Mouse (Mus musculus): ENCODE measurements around the gene Ly6g6f.

DNA sequence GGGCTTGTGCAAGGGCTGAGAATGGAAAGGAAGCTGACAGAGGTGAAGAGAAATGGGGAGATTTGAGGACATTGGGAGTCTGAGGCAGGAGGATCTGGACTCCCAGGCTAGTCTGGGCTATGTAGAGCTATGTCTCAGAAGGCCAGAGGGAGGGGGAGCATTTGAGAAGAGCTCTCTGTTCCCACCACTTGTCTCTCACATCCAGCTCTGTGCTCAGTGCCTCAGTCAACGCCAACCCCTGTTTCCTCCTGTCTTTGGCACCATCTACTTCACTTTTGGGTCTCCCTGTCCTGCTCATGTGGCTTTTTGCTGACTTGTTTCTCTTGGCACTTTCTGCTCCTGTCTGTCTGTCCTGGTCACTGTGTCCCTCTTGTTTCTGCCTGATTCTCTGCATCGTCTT lies 8.1 kb downstream of the Ly6g6f start:
- no peak for TF ChIP-seq CTCF (IDR thresholded peaks at IDR 0.05; ENCODE audit: extremely low read depth, insufficient read depth, insufficient read length, insufficient replicate concordance)
- TF ChIP-seq POLR2A (IDR thresholded peaks at IDR 0.05; ENCODE audit: low read depth, low read length) = no peak
